ENCODE assay signal across 37 mouse cellular contexts in genomic region chr6:117934301-117934700, GRCm38 (mm10). TPM values are rescaled to one million over a fixed set of nuclear protein-coding genes. Genes with fewer than 3 reads are reported as not detected.
"Had no signal": no experiment of that assay in that cellular context is flagged by ENCODE, and none has a peak within 500 bp of the region (broad histone marks: within the 10 kb centered on the region; RNA-seq: fewer than 3 reads in every experiment).

No protein-coding gene starts in this region.

- H3K27me3 ChIP-seq: heart, embryonic 13.5 days; heart, embryonic 15.5 days; hindbrain, embryonic 12.5 days; kidney, embryonic 15.5 days; limb, embryonic 12.5 days; limb, embryonic 15.5 days; liver, embryonic 12.5 days had no signal

- H3K9me3 ChIP-seq: heart, embryonic 13.5 days; heart, embryonic 15.5 days; hindbrain, embryonic 10.5 days; hindbrain, embryonic 12.5 days; kidney, embryonic 15.5 days; limb, embryonic 12.5 days; limb, embryonic 15.5 days; liver, embryonic 12.5 days had no signal

- H3K4me2 ChIP-seq: heart, embryonic 11.5 days; heart, embryonic 13.5 days; heart, embryonic 15.5 days; hindbrain, embryonic 12.5 days; hindbrain, embryonic 14.5 days; kidney, embryonic 15.5 days; limb, embryonic 12.5 days; limb, embryonic 15.5 days; liver, embryonic 12.5 days had no signal

- H3K27ac ChIP-seq: gastrocnemius, adult 2 months; heart, embryonic 13.5 days; heart, embryonic 15.5 days; hindbrain, embryonic 10.5 days; hindbrain, embryonic 12.5 days; hindbrain, embryonic 14.5 days; kidney, embryonic 15.5 days; kidney, postnatal 0 days; limb, embryonic 12.5 days; limb, embryonic 15.5 days; liver, embryonic 12.5 days; liver, embryonic 14.5 days had no signal

- DNase-seq: gastrocnemius, adult 2 months; gastrocnemius, postnatal 10 days; gastrocnemius, postnatal 25 days; heart, postnatal 4 days; kidney, adult 11 months; kidney, adult 2 months; kidney, adult 9 months; kidney, postnatal 14 days; kidney, postnatal 36 days; layer of hippocampus, adult 9-11 months; layer of hippocampus, postnatal 36 days; left cerebral cortex, postnatal 4 days had no signal

- H3K4me1 ChIP-seq: hindbrain, embryonic 10.5 days; hindbrain, embryonic 12.5 days; kidney, embryonic 15.5 days had no signal

- H3K4me3 ChIP-seq: gastrocnemius, adult 2 months; heart, embryonic 13.5 days; heart, embryonic 15.5 days; hindbrain, embryonic 10.5 days; hindbrain, embryonic 12.5 days; kidney, embryonic 15.5 days; limb, embryonic 12.5 days; limb, embryonic 15.5 days; liver, embryonic 12.5 days had no signal

RNA-seq across cellular contexts. Expression of gene Fxyd4, which starts 3.2 kb away (rescaled TPM):
- total RNA-seq: gastrocnemius, adult 2 months; gastrocnemius, postnatal 10 days; gastrocnemius, postnatal 25 days; gastrocnemius, postnatal 4 days; granulocyte monocyte progenitor cell, adult 5-6 weeks; heart, adult 8-10 months; heart, postnatal 25 days; heart, postnatal 4 days; layer of hippocampus, adult 18-20 months; layer of hippocampus, adult 8-10 months; layer of hippocampus, postnatal 14 days; layer of hippocampus, postnatal 36 days; left cerebral cortex, adult 18-20 months; left cerebral cortex, adult 8-10 months; left cerebral cortex, postnatal 10 days; left cerebral cortex, postnatal 25 days; left cerebral cortex, postnatal 4 days; liver, adult 2 months had no signal
- polyA plus RNA-seq: large intestine, adult 2 months; liver, embryonic 14.5 days had no signal
